Mouse (Mus musculus): ENCODE measurements at regions not wholly inside any gene's neighbourhood (a gene's known extent, or its start where the extent isn't known, plus 50 kb on each side); places are given as distances from the start of the nearest gene placed in this dataset.

DNA sequence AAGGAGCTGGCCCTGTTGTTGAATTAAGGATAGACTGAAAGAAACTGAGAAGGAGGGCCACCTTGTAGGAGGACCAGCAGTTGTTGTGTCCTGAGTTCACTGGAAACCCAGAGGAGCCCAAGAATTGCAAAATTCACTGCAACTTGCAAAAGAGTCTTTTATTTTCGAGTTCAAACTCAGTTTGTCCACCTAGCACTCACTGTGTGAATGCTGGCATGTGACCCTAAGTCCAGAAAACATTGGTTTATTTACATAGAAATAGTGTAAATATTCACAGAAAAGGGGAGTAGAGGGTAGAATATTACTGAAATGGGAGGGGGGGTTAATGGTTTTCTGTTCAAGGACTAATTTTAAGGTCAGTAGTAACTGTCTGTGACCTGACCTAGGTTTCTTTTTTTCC, 394.7 kb downstream of the 4933405O20Rik start:
- no peak overlapping the region for H3K9ac ChIP-seq (replicated peaks)
- no peak for ATAC-seq (ENCODE audit: low FRiP score, low read depth)

DNA sequence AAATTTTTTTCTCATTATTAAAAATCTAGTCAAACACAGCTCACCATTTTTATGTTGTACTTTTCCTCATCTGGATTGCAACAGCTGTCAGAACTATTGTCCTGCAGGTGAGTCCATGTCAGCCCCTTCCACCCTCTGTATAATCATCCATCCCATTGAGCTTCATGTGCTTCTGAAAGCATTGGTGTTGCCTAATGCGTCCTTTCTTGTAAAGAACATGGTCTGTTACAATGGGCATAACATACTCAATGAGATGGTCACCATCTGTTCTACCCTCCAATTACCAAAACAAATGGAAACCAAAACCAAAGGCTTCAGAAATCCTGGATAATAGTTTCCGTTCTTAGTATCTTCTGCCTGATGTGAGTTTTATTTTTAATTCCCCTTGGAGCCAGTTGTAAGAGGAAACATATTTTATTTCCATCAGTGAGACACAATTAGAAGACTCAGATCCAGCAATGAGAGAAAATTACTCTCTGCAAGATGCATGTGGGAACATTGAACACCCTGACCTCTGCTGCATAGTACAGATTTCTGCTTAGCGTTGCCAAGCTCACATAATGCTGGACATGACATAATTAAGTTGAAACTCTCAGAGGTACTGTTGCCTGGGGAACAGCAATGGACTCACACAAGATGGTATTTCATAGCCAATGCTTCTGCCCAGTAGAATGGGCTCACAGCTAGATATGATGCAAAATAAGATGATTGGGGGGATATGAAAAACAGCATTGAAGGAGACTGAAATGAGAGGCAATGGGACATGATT, 443.1 kb downstream of the 4933405O20Rik start:
- Histone ChIP-seq H3K4me2 (replicated peaks) (no peak overlapping the region), H3K9ac (replicated peaks) (no peak overlapping the region), H3K36me3 (no peaks in the 10 kb centered on the region), H3K4me1 (no peaks in the 10 kb centered on the region; the same call in 1 of the 2 replicates), H3K9me3 (no peaks in the 10 kb centered on the region), H3K27ac (replicated peaks) (no peak overlapping the region), H3K4me3 (no peak overlapping the region), H3K27me3 (no peaks in the 10 kb centered on the region)
- ATAC-seq (ENCODE audit: low FRiP score, low read depth), result no peak
- 56% methylated on average over 3 of the region's 3 CpGs for WGBS

More for the DNA sequence above, 394.7 kb downstream of the 4933405O20Rik start:
- Histone ChIP-seq H3K4me3 (no peak overlapping the region), H3K9me3 (no peaks in the 10 kb centered on the region), H3K4me1 (no peaks in the 10 kb centered on the region), H3K27ac (replicated peaks) (no peak overlapping the region), H3K27me3 (no peaks in the 10 kb centered on the region), H3K36me3 (no peaks in the 10 kb centered on the region), H3K4me2 (replicated peaks) (no peak overlapping the region)
- 67% methylated on average over 1 of the region's 1 CpGs for WGBS

DNA sequence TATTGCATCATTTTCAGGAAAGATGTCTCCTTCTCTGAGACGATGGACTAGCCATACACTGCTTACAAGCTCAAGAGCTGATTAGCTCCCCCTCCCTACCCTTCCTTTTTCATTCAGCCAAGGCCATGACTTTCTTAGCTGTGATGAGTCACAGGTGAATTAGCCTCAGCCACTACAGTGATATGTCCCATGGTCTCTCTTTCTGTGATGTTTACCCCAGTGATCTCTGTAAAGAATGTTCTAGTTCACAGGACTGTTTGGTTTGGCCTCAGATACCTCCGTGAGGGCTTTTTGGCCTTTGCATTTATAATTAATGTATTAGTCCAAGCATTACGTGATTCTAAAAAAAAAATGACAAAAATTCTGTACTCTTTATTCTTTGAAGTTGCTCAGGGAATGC, 452.5 kb downstream of the 4933405O20Rik start:
- H3K9me3 ChIP-seq, result no peaks in the 10 kb centered on the region
- H3K4me1 ChIP-seq, result no peaks in the 10 kb centered on the region
- no peaks in the 10 kb centered on the region for H3K27me3 ChIP-seq
- no peak for ATAC-seq (ENCODE audit: low FRiP score, low read depth)
- 86% methylated on average over 3 of the region's 3 CpGs for WGBS
- no peak overlapping the region for H3K4me3 ChIP-seq
- H3K9ac ChIP-seq (replicated peaks), result no peak overlapping the region
- no peak overlapping the region for H3K4me2 ChIP-seq (replicated peaks)
- H3K36me3 ChIP-seq, result no peaks in the 10 kb centered on the region
- H3K27ac ChIP-seq (replicated peaks), result no peak overlapping the region

DNA sequence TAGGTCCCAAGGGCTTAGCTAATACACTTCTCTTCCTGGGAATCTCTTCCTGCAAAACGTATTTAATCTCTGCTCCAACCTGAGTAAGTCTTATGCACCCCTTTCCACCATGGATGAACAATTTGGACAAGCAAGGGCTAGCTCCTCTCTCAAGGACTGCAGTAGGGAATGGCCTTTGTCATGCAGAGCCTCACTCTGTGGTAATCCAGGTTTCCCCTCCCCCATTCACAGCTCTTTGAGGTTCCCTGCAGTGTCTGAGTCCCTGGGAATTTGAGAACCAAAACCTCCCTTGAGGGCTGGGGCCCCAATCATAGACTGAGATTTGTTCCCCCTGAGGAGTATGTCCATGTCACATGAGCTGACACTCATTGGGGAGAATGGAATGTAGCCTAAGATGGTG, 442.5 kb upstream of the Ano5 start:
- ATAC-seq (ENCODE audit: low FRiP score, low read depth), result no peak
- no peak overlapping the region for H3K4me3 ChIP-seq
- no peaks in the 10 kb centered on the region for H3K9me3 ChIP-seq
- no peaks in the 10 kb centered on the region for H3K36me3 ChIP-seq
- WGBS, result 21% methylated on average over 1 of the region's 1 CpGs
- H3K4me1 ChIP-seq, result no peaks in the 10 kb centered on the region
- no peaks in the 10 kb centered on the region for H3K27me3 ChIP-seq
- H3K4me2 ChIP-seq (replicated peaks), result no peak overlapping the region
- no peak overlapping the region for H3K9ac ChIP-seq (replicated peaks)
- no peak overlapping the region for H3K27ac ChIP-seq (replicated peaks)

DNA sequence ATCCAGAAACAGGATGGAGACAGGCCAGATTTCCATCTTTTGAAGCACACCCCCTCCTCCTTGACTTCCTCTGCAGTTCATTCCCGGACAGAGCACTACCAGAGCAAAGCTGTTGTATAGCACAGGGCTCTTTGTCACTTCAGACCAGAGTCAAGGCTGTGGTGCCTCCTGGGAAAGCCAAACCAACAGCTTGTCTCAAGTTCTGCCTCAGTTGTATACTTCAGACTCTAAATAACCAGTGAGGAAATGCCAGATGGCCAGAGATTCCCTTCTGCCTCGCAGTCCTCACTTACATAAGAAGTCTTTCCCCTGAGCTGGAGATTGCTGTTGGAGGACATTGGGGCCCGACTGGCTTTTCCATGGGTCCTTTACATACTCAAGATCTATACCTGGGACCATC, 417.1 kb upstream of the Ano5 start:
- Histone ChIP-seq H3K9ac (replicated peaks) (no peak overlapping the region), H3K4me2 (replicated peaks) (no peak overlapping the region), H3K36me3 (no peaks in the 10 kb centered on the region), H3K27ac (replicated peaks) (no peak overlapping the region), H3K27me3 (no peaks in the 10 kb centered on the region), H3K9me3 (no peaks in the 10 kb centered on the region), H3K4me3 (no peak overlapping the region), H3K4me1 (no peaks in the 10 kb centered on the region)
- 76% methylated on average over 3 of the region's 3 CpGs for WGBS
- no peak for ATAC-seq (ENCODE audit: low FRiP score, low read depth)

DNA sequence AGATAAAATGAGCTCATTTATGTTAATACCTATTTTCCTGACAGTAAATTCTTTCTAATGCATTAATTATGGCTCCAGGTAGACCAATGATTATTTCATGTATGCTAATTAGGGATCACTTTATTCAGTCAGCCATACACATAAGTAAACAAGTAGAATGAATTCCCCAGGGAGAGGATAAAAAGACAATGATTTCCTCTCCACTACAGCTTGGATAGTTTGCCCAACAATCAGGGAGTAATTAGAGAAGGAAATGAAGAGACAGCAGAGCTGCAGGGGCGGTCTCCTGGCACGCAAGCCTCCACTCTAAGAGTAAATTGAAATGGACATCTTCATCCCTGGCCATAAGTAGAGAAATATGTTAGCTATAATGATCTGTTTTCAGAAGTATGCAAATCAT, 409.7 kb upstream of the Ano5 start:
- no peak for ATAC-seq (ENCODE audit: low FRiP score, low read depth)
- H3K4me3 ChIP-seq, result no peak overlapping the region

DNA sequence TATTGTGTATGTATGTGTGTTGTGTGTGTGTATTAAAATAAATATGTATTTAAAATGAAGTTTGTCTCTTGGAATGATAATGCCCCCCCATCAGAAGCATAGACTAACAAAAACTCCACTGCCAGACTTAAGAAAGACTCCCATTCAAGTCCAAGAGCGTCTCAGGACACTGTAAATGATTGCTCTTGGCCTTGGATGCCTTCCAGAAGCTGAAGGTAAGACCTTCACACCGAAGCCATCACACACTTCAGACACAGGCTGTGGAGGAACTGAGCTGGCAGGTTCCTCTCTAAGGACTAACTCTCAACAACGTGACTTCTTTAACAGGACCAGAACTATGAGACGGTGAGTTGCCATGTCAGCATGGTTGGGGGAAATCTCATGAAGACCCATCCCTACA, 370.0 kb upstream of the Ano5 start:
- Histone ChIP-seq H3K4me1 (no peaks in the 10 kb centered on the region), H3K9ac (replicated peaks) (no peak overlapping the region), H3K36me3 (no peaks in the 10 kb centered on the region), H3K4me2 (replicated peaks) (no peak overlapping the region), H3K27me3 (no peaks in the 10 kb centered on the region), H3K4me3 (no peak overlapping the region), H3K9me3 (no peaks in the 10 kb centered on the region), H3K27ac (replicated peaks) (no peak overlapping the region)
- ATAC-seq (ENCODE audit: low FRiP score, low read depth), result no peak
- WGBS, result 89% methylated on average over 4 of the region's 4 CpGs

More for the DNA sequence above, 409.7 kb upstream of the Ano5 start:
- Histone ChIP-seq H3K9ac (replicated peaks) (no peak overlapping the region), H3K4me2 (replicated peaks) (no peak overlapping the region), H3K4me1 (no peaks in the 10 kb centered on the region), H3K27ac (replicated peaks) (no peak overlapping the region), H3K27me3 (no peaks in the 10 kb centered on the region), H3K36me3 (no peaks in the 10 kb centered on the region), H3K9me3 (no peaks in the 10 kb centered on the region)
- WGBS, result 68% methylated on average over 2 of the region's 2 CpGs

DNA sequence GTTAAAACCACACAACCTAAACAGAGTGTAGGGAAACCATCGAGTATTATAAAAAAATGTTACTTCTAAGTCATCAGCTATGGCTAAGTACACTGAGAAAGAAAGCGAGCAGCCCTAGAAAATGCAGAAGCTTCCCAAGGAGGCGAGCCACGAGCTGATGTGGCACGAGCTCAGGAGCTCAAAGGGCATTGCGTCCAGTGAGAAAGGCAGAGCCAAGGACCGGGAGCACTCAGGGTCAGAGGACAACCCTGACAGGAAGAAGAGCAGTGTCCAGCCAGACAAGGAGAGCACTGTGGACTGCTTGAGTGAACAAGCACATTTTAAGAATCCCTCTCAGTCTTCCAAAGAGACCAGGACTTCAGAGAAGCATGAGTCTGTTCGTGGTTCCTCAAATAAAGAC, 335.6 kb upstream of the Ano5 start:
- ATAC-seq (ENCODE audit: low FRiP score, low read depth), result no peak
- Histone ChIP-seq H3K4me3 (no peak overlapping the region), H3K36me3 (no peaks in the 10 kb centered on the region), H3K27ac (replicated peaks) (no peak overlapping the region), H3K27me3 (no peaks in the 10 kb centered on the region), H3K9ac (replicated peaks) (no peak overlapping the region), H3K4me1 (no peaks in the 10 kb centered on the region), H3K4me2 (replicated peaks) (no peak overlapping the region), H3K9me3 (no peaks in the 10 kb centered on the region)
- WGBS, result 41% methylated on average over 8 of the region's 8 CpGs

DNA sequence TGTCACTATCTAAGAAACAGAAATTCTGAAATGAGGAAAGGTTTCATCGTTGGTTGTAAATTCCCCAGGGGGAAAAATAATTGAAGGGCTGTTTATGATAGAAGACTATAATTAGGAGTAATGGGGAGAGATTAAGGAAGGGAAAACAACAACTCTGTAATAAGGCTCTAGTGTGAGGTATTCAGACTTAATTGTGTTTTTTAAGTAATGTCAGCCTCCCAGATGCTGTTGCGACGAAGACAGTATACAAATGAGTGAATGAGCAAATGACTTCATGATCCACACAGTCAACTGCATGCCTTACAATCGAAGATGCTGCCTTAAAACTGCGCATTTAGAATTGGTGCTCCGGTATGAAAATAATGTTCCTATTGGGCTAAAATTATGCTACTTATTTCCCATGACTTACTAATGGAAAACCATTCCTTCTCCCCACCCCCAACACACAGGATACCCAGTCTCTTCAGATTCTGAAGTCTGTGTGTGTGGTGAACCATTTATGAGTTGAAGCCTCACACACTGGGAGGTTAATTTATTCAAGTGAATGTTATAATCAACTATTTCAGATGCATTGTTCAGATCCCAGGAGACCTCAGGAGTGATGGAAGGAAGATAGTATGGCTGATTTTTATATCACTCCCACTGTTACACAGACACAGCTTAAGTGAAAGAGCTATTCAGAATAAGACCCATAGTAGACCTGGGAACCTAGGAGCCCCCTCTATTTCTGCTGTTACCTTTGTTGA, 295.2 kb upstream of the Ano5 start:
- Histone ChIP-seq H3K9ac (replicated peaks) (no peak overlapping the region), H3K4me1 (no peaks in the 10 kb centered on the region), H3K4me3 (no peak overlapping the region), H3K27me3 (no peaks in the 10 kb centered on the region), H3K27ac (replicated peaks) (no peak overlapping the region), H3K9me3 (no peaks in the 10 kb centered on the region), H3K4me2 (replicated peaks) (no peak overlapping the region), H3K36me3 (no peaks in the 10 kb centered on the region)
- 85% methylated on average over 6 of the region's 6 CpGs for WGBS
- ATAC-seq (ENCODE audit: low FRiP score, low read depth), result no peak

DNA sequence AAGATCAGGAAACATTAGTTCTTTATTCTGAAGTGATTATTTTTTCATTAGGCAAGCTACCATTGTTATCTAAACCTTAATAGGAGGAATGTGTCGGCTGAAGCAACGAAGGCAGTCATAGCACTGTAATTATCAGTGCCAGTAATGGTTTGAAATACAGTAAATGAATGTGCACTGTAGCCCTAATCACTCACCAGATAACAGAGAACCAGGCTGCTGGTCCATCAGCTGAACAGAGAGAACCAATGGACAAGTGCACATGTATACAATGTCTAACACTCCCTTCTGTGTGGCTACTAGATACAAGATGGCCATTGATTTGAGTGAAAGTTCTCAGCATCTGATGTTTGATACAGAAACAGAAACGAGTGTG, 294.6 kb upstream of the Ano5 start:
- ATAC-seq (ENCODE audit: low FRiP score, low read depth), result no peak
- H3K9me3 ChIP-seq, result no peaks in the 10 kb centered on the region
- 84% methylated on average over 3 of the region's 3 CpGs for WGBS

DNA sequence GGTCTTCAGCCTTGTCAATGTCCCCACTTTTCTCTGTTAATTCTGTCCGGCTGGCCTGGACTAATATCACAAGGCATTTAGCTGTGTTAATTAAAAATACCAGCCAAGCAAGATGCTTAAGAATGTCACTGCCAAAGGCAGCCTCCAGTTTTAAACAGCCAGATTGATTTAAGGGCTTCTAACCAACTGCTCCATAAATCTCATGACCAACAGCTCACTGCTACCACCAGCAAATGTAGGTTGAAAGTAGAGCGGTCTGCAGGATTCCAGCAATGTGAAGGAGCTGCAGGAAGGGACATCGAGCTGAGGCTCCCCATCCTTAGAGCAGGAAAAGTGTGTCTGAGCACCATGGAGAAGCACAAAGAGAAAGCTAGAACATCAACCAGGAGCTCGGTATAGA, 289.5 kb upstream of the Ano5 start:
- no peaks in the 10 kb centered on the region for H3K36me3 ChIP-seq
- H3K4me2 ChIP-seq (replicated peaks), result no peak overlapping the region
- no peaks in the 10 kb centered on the region for H3K4me1 ChIP-seq
- H3K9me3 ChIP-seq, result no peaks in the 10 kb centered on the region
- WGBS, result 87% methylated on average over 4 of the region's 4 CpGs
- H3K9ac ChIP-seq (replicated peaks), result no peak overlapping the region
- no peak overlapping the region for H3K27ac ChIP-seq (replicated peaks)
- H3K4me3 ChIP-seq, result no peak overlapping the region
- ATAC-seq (ENCODE audit: low FRiP score, low read depth), result no peak
- H3K27me3 ChIP-seq, result no peaks in the 10 kb centered on the region

More for the DNA sequence above, 294.6 kb upstream of the Ano5 start:
- H3K27ac ChIP-seq (replicated peaks), result no peak overlapping the region
- H3K36me3 ChIP-seq, result no peaks in the 10 kb centered on the region
- H3K4me3 ChIP-seq, result no peak overlapping the region
- no peaks in the 10 kb centered on the region for H3K4me1 ChIP-seq
- no peak overlapping the region for H3K9ac ChIP-seq (replicated peaks)
- H3K27me3 ChIP-seq, result no peaks in the 10 kb centered on the region
- H3K4me2 ChIP-seq (replicated peaks), result no peak overlapping the region

DNA sequence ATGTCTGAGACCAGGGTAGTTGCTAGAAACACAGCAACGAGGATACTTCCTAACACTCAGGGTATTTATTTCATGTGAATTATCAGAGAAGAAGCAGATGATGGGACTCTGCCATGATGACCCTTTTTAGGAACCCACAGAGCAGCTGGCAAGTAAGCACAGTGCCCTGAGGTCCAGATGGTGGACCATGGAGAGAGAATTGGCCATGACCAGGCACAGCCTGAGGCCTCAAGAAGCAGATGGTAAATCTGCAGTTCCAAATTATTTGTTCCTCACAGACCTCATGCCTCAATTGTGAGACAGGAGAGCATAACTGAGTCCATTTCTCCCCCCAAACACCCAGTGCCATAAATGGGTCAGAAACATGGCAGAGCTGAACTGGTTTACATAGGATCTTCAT, 289.0 kb upstream of the Ano5 start:
- no peaks in the 10 kb centered on the region for H3K36me3 ChIP-seq
- H3K27me3 ChIP-seq, result no peaks in the 10 kb centered on the region
- no peak overlapping the region for H3K4me3 ChIP-seq
- H3K4me2 ChIP-seq (replicated peaks), result no peak overlapping the region
- H3K27ac ChIP-seq (replicated peaks), result no peak overlapping the region
- H3K9me3 ChIP-seq, result no peaks in the 10 kb centered on the region
- no peak overlapping the region for H3K9ac ChIP-seq (replicated peaks)
- no peaks in the 10 kb centered on the region for H3K4me1 ChIP-seq
- no peak for ATAC-seq (ENCODE audit: low FRiP score, low read depth)
- WGBS, result 90% methylated on average over 1 of the region's 1 CpGs

Data from midbrain, embryonic 12.5 days (tissue).